Mouse (Mus musculus): Measurements from ENCODE around the gene Chek2. TPM values are rescaled to one million over a fixed set of nuclear protein-coding genes. Genes with fewer than 3 reads are reported as not detected.

Gene Chek2
- polyA plus RNA-seq (2016; fragmentation: Nextera tagmentation; extraction: Ambion mirVana): 18.4 and 20.9 TPM in 2 replicates

GRCm38 (mm10) chr5:110839678-110840365, at the start of gene Chek2, which contains the start of gene Hscb:
Chek2 (plus strand) TSS chr5:110839979.
Hscb (minus strand) TSS chr5:110839777.
- H3K9ac ChIP-seq: peak within 1 kb of the TSS; percentile 60
- peak within 1 kb of the TSS; percentile 67 for H3K4me3 ChIP-seq
- H3K9me3 ChIP-seq: no peaks in the 10 kb centered on the region
- H3K27ac ChIP-seq: peak within 1 kb of the TSS; percentile 51; the same call in 1 of the 2 replicates
- peaks cover 18% of the 10 kb centered on the region for H3K4me1 ChIP-seq
- H3K36me3 ChIP-seq: peaks cover 6% of the 10 kb centered on the region; the same call in 1 of the 2 replicates
- under 1% methylated on average over 41 of the region's 41 CpGs for WGBS
- ATAC-seq (ENCODE audit: low FRiP score, low read depth): peak; percentile 98
- no peaks in the 10 kb centered on the region for H3K27me3 ChIP-seq (replicated peaks)
- H3K4me2 ChIP-seq (replicated peaks): peak within 1 kb of the TSS; percentile 75

- Histone ChIP-seq H3K36me3 (peaks cover 96% of the 10 kb centered on the region), H3K27me3 (replicated peaks) (no peaks in the 10 kb centered on the region), H3K9me3 (no peaks in the 10 kb centered on the region), H3K4me2 (replicated peaks) (no peak overlapping the region), H3K9ac (no peak overlapping the region), H3K4me1 (no peaks in the 10 kb centered on the region), H3K27ac (no peak overlapping the region), H3K4me3 (no peak overlapping the region)
- no peak for ATAC-seq (ENCODE audit: low FRiP score, low read depth)
- WGBS: 94% methylated on average over 7 of the region's 7 CpGs
Measured at GRCm38 (mm10) chr5:110794363-110794762, 45.4 kb upstream of the Chek2 start.

GRCm38 (mm10) chr5:110797696-110798095, 42.1 kb upstream of the Chek2 start:
- no peak overlapping the region for H3K4me3 ChIP-seq
- H3K27me3 ChIP-seq (replicated peaks): no peaks in the 10 kb centered on the region
- no peaks in the 10 kb centered on the region for H3K9me3 ChIP-seq
- 80% methylated on average over 4 of the region's 4 CpGs for WGBS
- H3K4me1 ChIP-seq: no peaks in the 10 kb centered on the region
- no peak overlapping the region for H3K4me2 ChIP-seq (replicated peaks)
- H3K27ac ChIP-seq: no peak overlapping the region
- no peak for ATAC-seq (ENCODE audit: low FRiP score, low read depth)
- H3K9ac ChIP-seq: no peak overlapping the region
- peaks cover 92% of the 10 kb centered on the region for H3K36me3 ChIP-seq

- H3K4me1 ChIP-seq: peaks cover 1% of the 10 kb centered on the region; the same call in 1 of the 2 replicates
- H3K27ac ChIP-seq: no peak overlapping the region
- H3K9me3 ChIP-seq: no peaks in the 10 kb centered on the region
- H3K36me3 ChIP-seq: peaks cover 65% of the 10 kb centered on the region
- no peak overlapping the region for H3K4me2 ChIP-seq (replicated peaks)
- no peak for ATAC-seq (ENCODE audit: low FRiP score, low read depth)
- H3K4me3 ChIP-seq: no peak overlapping the region
- H3K9ac ChIP-seq: no peak overlapping the region
- no peaks in the 10 kb centered on the region for H3K27me3 ChIP-seq (replicated peaks)
- WGBS: 76% methylated on average over 3 of the region's 3 CpGs
Measured at GRCm38 (mm10) chr5:110801036-110801624, 38.6 kb upstream of the Chek2 start.

- no peak overlapping the region for H3K9ac ChIP-seq
- peaks cover 55% of the 10 kb centered on the region for H3K36me3 ChIP-seq
- no peak overlapping the region for H3K4me3 ChIP-seq
Measured at GRCm38 (mm10) chr5:110802186-110802585, 37.6 kb upstream of the Chek2 start.

GRCm38 (mm10) chr5:110802809-110803208, 37.0 kb upstream of the Chek2 start:
- Histone ChIP-seq H3K36me3 (peaks cover 52% of the 10 kb centered on the region), H3K4me1 (peaks cover 18% of the 10 kb centered on the region), H3K4me2 (replicated peaks) (no peak overlapping the region), H3K9me3 (no peaks in the 10 kb centered on the region), H3K27ac (no peak overlapping the region), H3K9ac (no peak overlapping the region), H3K4me3 (no peak overlapping the region), H3K27me3 (replicated peaks) (no peaks in the 10 kb centered on the region)
- ATAC-seq (ENCODE audit: low FRiP score, low read depth): no peak

More at GRCm38 (mm10) chr5:110802186-110802585, 37.6 kb upstream of the Chek2 start:
- ATAC-seq (ENCODE audit: low FRiP score, low read depth): no peak
- Histone ChIP-seq H3K27ac (no peak overlapping the region), H3K27me3 (replicated peaks) (no peaks in the 10 kb centered on the region), H3K4me2 (replicated peaks) (no peak overlapping the region), H3K4me1 (peaks cover 12% of the 10 kb centered on the region), H3K9me3 (no peaks in the 10 kb centered on the region)
- WGBS: 92% methylated on average over 4 of the region's 4 CpGs

- Histone ChIP-seq H3K27me3 (replicated peaks) (no peaks in the 10 kb centered on the region), H3K4me3 (no peak overlapping the region), H3K36me3 (peaks cover 40% of the 10 kb centered on the region), H3K4me1 (peaks cover 32% of the 10 kb centered on the region), H3K4me2 (replicated peaks) (no peak overlapping the region), H3K27ac (no peak overlapping the region), H3K9ac (no peak overlapping the region), H3K9me3 (no peaks in the 10 kb centered on the region)
- no peak for ATAC-seq (ENCODE audit: low FRiP score, low read depth)
- 87% methylated on average over 7 of the region's 7 CpGs for WGBS
Measured at GRCm38 (mm10) chr5:110804012-110804743, 35.6 kb upstream of the Chek2 start.

GRCm38 (mm10) chr5:110806154-110806553, 33.6 kb upstream of the Chek2 start:
- Histone ChIP-seq H3K9me3 (no peaks in the 10 kb centered on the region), H3K9ac (0 out of 2 replicates have a peak overlapping the region, but pooled peaks have one; percentile 17), H3K4me1 (peaks cover 32% of the 10 kb centered on the region), H3K36me3 (peaks cover 23% of the 10 kb centered on the region), H3K27ac (no peak overlapping the region), H3K4me3 (no peak overlapping the region), H3K27me3 (replicated peaks) (no peaks in the 10 kb centered on the region), H3K4me2 (replicated peaks) (no peak overlapping the region)
- WGBS: 79% methylated on average over 4 of the region's 4 CpGs
- ATAC-seq (ENCODE audit: low FRiP score, low read depth): no peak

GRCm38 (mm10) chr5:110806676-110807075, 33.1 kb upstream of the Chek2 start:
- no peak overlapping the region for H3K9ac ChIP-seq
- ATAC-seq (ENCODE audit: low FRiP score, low read depth): no peak
- H3K9me3 ChIP-seq: no peaks in the 10 kb centered on the region
- 0 out of 2 replicates have a peak overlapping the region, but pooled peaks have one; percentile 98 for H3K4me2 ChIP-seq (replicated peaks)
- 91% methylated on average over 1 of the region's 1 CpGs for WGBS
- peaks cover 18% of the 10 kb centered on the region; the same call in 1 of the 2 replicates for H3K36me3 ChIP-seq
- no peak overlapping the region for H3K27ac ChIP-seq
- no peak overlapping the region for H3K4me3 ChIP-seq
- H3K4me1 ChIP-seq: peaks cover 32% of the 10 kb centered on the region
- H3K27me3 ChIP-seq (replicated peaks): no peaks in the 10 kb centered on the region

- no peak overlapping the region for H3K27ac ChIP-seq
- H3K36me3 ChIP-seq: peaks cover 11% of the 10 kb centered on the region; the same call in 1 of the 2 replicates
- no peak for ATAC-seq (ENCODE audit: low FRiP score, low read depth)
Measured at GRCm38 (mm10) chr5:110807453-110807852, 32.3 kb upstream of the Chek2 start.

GRCm38 (mm10) chr5:110808061-110808631, 31.6 kb upstream of the Chek2 start:
- H3K9ac ChIP-seq: peak overlapping the region; percentile 96
- peak; percentile 29; the same call in 1 of the 2 replicates for ATAC-seq (ENCODE audit: low FRiP score, low read depth)
- peaks cover 11% of the 10 kb centered on the region; the same call in 1 of the 2 replicates for H3K36me3 ChIP-seq
- H3K27ac ChIP-seq: no peak overlapping the region
- peaks cover 32% of the 10 kb centered on the region for H3K4me1 ChIP-seq
- no peaks in the 10 kb centered on the region for H3K9me3 ChIP-seq
- no peaks in the 10 kb centered on the region for H3K27me3 ChIP-seq (replicated peaks)
- H3K4me2 ChIP-seq (replicated peaks): peak overlapping the region; percentile 98
- peak overlapping the region; percentile 95 for H3K4me3 ChIP-seq
- WGBS: 5% methylated on average over 14 of the region's 14 CpGs

More at GRCm38 (mm10) chr5:110807453-110807852, 32.3 kb upstream of the Chek2 start:
- H3K9ac ChIP-seq: peak overlapping the region; percentile 96
- no peaks in the 10 kb centered on the region for H3K9me3 ChIP-seq
- 94% methylated on average over 4 of the region's 4 CpGs for WGBS
- peak overlapping the region; percentile 98 for H3K4me2 ChIP-seq (replicated peaks)
- peak overlapping the region; percentile 95; the same call in 1 of the 2 replicates for H3K4me3 ChIP-seq
- H3K27me3 ChIP-seq (replicated peaks): no peaks in the 10 kb centered on the region
- peaks cover 32% of the 10 kb centered on the region for H3K4me1 ChIP-seq
